Mouse (Mus musculus) small intestine, adult 2 months (tissue): ENCODE measurements around the gene Agbl4. TPM values are rescaled to one million over a fixed set of nuclear protein-coding genes. Genes with fewer than 3 reads are reported as not detected.

ENCODE experiments used
- H3K27ac ChIP-seq: fragments of 200-500 bp; 2 replicates; pipeline ENCODE4 v1.5.1; 2012; ENCODE audit warnings: low read depth, low read length, control low read depth, inconsistent platforms; ENCODE audit not compliant: insufficient read depth
- H3K27me3 ChIP-seq: fragments of 200-500 bp; 2 replicates; pipeline ENCODE4 v1.6.1; 2012; ENCODE audit warnings: mild to moderate bottlenecking, moderate library complexity, low read length, inconsistent platforms; ENCODE audit not compliant: control insufficient read depth, insufficient read depth
- H3K36me3 ChIP-seq: fragments of 200-500 bp; 2 replicates; pipeline ENCODE4 v1.6.1; 2012; ENCODE audit warnings: mild to moderate bottlenecking, low read length, control low read depth, inconsistent platforms; ENCODE audit not compliant: control insufficient read depth, insufficient read depth
- H3K4me1 ChIP-seq: fragments of 200-500 bp; 2 replicates; pipeline ENCODE4 v1.6.1; 2012; ENCODE audit warnings: low read length, inconsistent platforms, mixed read lengths; ENCODE audit not compliant: control insufficient read depth, insufficient read depth, insufficient read length
- H3K4me3 ChIP-seq: fragments of 200-500 bp; 2 replicates; pipeline ENCODE4 v1.5.1; 2012; ENCODE audit warnings: low read depth, mild to moderate bottlenecking, control low read depth, inconsistent platforms, low read length, moderate library complexity
- CTCF ChIP-seq: fragments of 200-500 bp; IDR thresholded peaks from 2 replicates; pipeline ENCODE4 v1.5.1; 2012; ENCODE audit warnings: low read depth, mild to moderate bottlenecking, control low read depth, inconsistent platforms, low read length, moderate library complexity, mixed read lengths; ENCODE audit not compliant: insufficient replicate concordance, insufficient read length; ENCODE audit errors: extremely low read depth
- POLR2A ChIP-seq: fragments of 200-500 bp; IDR thresholded peaks from 2 replicates; pipeline ENCODE4 v1.6.1; 2012; ENCODE audit warnings: low read depth, mild to moderate bottlenecking, control low read depth, inconsistent platforms, low read length, moderate library complexity
- WGBS: fragments of 180-500 bp; shearing (Covaris S2); methylation state at CpG from one replicate; pipeline ENCODE4 v1.1.7; 2018; 5-methylcytosine and 5-hydroxymethylcytosine counted together
- polyA plus RNA-seq: library from polyadenylated mRNA; depleted of rRNA; stranded (reverse); fragments of >200 nt; gene quantifications from 2 replicates; pipeline ENCODE4 v1.2.3, GENCODE M21; 2012

Gene Agbl4
- polyA plus RNA-seq, 1 experiment: not detected

DNA sequence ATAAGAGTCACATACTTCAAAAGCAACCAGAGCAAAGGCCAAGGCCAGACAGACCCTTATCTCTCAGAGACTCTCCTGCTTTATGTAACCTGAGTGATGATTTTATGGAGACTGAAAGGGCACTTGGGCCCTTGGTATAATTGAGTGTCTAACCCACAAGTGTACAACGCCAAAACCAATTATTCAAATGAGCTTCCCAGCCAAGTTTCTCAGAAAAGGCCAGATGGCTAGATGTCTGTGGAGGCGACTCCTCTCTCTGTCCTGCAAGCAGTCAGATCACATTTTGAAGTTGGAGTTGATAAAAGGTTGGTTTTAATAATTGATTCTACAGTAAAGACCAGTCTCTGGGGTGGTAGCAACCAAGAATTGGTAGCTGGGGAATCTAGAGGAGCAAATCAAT is 1158.0 kb downstream of the Agbl4 start:
- Histone ChIP-seq H3K27ac (no peak overlapping the region), H3K4me1 (no peaks in the 10 kb centered on the region), H3K4me3 (no peak overlapping the region), H3K36me3 (no peaks in the 10 kb centered on the region), H3K27me3 (no peaks in the 10 kb centered on the region)
- WGBS: 53% methylated on average over 2 of the region's 2 CpGs
- TF ChIP-seq CTCF (no peak), POLR2A (no peak)

DNA sequence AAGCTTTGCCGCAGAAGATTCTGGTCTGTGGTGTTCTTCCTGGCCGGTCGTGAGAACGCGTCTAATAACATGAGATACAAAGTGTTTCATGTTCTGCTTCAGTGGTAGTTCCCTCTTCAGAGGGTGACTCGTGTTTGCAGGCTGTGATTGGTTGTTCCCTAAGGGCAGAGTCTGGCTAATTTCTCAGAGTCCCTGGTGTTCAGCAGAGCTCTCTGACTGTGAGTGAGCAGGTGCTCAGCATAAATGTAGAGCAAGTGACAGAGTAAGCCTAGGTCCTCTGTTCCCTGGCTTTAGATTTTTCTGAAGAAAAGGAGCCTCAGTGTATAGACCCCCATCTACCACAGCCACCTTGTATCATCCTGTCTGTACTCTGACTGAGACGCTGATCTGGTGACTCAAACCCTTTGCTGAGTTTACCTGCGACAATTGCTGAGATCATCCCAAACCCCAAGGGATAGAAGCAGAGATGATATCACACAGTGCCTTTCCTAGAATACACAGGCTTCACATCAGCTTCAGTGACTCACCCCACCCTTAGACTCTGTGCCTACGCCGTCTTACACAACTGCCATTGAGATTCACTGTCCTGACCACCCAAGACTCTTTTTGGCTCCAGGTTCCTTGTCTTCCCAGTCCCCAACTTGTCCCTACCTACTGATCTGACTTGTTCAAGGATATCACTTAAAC is 1179.8 kb downstream of the Agbl4 start:
- H3K27ac ChIP-seq: no peak overlapping the region
- H3K36me3 ChIP-seq: no peaks in the 10 kb centered on the region
- H3K4me3 ChIP-seq: no peak overlapping the region
- TF ChIP-seq POLR2A (no peak), CTCF (no peak)
- H3K27me3 ChIP-seq: no peaks in the 10 kb centered on the region
- WGBS: 83% methylated on average over 10 of the region's 10 CpGs
- no peaks in the 10 kb centered on the region for H3K4me1 ChIP-seq

DNA sequence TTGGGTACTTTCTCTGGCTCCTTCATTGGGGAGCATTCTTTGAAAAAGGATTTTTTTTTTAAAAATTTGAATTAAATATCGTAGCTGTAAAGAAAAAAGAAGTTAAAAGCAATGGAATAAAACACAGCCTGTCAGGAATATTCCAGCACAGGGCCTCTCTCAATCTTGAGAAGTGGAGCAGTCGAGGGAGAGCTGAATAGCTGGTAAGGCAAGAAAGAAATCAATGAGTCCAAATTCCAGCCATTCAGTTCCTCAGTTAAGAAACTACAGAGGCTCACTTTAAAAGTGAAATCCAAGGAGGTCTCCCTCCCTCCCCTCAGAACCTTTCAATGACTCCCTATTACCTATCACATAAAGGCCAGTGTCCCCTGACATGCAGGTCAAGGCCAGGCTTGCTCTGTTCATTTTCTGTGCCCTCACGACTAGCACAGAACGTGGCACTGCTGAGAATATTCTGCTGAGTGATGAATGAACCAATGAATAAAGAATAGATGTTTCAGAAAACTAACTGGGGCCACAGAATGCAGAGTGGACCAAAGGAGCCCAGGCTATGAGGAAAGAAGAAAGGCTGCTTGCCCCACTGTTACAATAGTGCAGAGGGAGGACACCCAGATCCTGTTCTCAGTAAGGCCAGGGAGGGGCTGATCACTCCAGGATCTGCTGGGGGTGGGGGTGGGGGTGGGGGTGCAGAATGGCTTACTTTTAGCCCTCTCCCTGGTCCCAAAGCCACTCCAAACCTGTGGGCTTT is 1181.8 kb downstream of the Agbl4 start:
- no peak for TF ChIP-seq CTCF
- TF ChIP-seq POLR2A: no peak
- no peaks in the 10 kb centered on the region for H3K36me3 ChIP-seq
- no peak overlapping the region for H3K4me3 ChIP-seq
- no peak overlapping the region for H3K27ac ChIP-seq
- WGBS: 34% methylated on average over 4 of the region's 4 CpGs
- no peaks in the 10 kb centered on the region for H3K4me1 ChIP-seq
- H3K27me3 ChIP-seq: no peaks in the 10 kb centered on the region

DNA sequence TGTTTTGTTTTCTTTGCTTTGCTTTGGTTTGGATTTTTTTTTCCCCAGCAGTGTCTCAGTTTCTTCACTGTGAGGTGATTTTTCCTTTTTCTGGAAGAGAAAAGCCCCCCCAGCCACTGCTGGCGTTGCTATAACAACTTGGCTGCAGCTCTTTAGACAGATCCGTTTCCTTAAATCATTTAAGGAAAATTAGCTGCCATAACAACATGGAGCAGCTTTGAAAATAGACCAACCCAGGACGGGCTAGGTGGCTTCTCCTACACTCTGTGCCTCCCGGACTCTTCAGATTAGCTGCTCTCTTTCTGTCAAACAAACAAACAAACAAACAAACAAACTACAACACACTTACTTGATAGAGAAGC is 1182.4 kb downstream of the Agbl4 start:
- no peaks in the 10 kb centered on the region for H3K27me3 ChIP-seq
- no peaks in the 10 kb centered on the region for H3K4me1 ChIP-seq
- no peak overlapping the region for H3K27ac ChIP-seq
- WGBS: 56% methylated on average over 4 of the region's 4 CpGs
- no peaks in the 10 kb centered on the region for H3K36me3 ChIP-seq
- no peak overlapping the region for H3K4me3 ChIP-seq
- TF ChIP-seq CTCF (no peak), POLR2A (no peak)

DNA sequence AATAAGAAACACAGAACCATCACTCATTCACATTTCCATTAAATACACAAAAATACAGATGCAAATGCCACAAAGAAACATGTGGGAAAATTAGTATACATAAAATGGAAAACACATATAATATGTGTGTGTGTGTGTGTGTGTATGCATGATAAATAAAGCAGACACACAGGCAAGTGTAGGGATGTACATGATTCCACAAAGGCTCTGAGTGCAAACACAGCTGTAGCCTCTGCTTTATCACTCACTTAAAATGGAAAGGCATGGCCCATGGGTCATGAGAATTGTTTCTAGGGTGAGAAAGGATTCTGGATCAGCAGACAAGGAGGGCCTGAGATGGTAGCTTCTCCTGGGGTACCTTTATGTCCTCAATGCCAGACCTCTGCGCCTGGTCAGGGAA is 1182.8 kb downstream of the Agbl4 start:
- H3K36me3 ChIP-seq: no peaks in the 10 kb centered on the region
- H3K4me3 ChIP-seq: no peak overlapping the region
- H3K27me3 ChIP-seq: no peaks in the 10 kb centered on the region
- no peak for TF ChIP-seq CTCF
- TF ChIP-seq POLR2A: no peak
- no peak overlapping the region for H3K27ac ChIP-seq
- 83% methylated on average over 1 of the region's 1 CpGs for WGBS
- H3K4me1 ChIP-seq: no peaks in the 10 kb centered on the region

DNA sequence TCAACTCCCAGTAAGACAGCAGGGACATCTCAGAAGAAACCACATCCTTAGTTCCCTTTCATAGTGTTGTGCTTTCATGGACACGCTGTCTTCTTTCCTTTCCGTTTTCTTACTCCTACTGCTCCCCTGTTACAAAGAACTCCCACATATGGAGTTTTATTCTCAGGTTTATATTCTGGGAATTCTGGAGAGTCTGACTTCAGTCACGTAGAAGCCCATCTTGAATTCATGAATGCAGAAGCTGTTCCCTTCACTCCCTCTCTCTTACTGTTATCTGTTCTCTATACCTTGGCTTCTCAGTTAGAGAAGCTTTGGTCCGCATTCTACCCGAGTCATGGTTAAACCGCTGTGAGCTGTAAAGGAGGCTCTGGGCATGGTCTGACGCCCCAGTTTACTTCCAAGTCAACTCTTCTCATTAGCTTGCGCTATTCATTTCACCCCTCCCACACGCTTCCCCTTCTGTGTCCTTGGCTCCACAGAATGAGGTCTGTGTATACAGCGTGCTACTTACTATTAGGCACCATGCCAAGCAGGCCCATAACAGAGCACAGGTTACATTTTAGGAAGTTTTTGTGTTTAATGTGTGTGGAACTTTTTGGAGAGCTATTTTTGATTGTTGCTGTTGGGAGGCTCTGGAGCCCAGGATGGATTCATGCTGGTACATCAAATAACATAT is 1186.2 kb downstream of the Agbl4 start:
- no peaks in the 10 kb centered on the region for H3K4me1 ChIP-seq
- no peak overlapping the region for H3K27ac ChIP-seq
- no peak for TF ChIP-seq POLR2A
- no peak for TF ChIP-seq CTCF
- no peak overlapping the region for H3K4me3 ChIP-seq
- no peaks in the 10 kb centered on the region for H3K27me3 ChIP-seq
- 60% methylated on average over 10 of the region's 10 CpGs for WGBS
- H3K36me3 ChIP-seq: no peaks in the 10 kb centered on the region

DNA sequence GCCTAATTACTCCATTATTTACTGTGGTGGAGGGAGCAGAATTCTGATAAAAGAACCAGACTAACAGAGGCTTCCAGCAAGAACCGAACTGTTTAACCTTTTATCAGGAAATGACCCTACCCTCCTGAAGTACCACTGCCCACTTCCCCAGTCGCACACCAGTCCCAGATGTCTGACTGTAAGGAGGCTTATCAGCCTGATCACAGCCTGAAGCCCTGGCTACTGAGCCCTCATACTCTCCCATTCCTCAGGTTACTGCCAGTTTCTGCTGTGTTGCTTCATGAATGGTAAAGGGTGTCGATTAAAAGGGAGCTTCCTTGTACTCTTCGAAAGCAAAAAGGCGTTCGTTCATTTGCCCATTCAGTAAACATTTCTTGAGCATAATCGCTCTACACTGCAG is 1186.8 kb downstream of the Agbl4 start:
- H3K27me3 ChIP-seq: no peaks in the 10 kb centered on the region
- WGBS: 59% methylated on average over 7 of the region's 7 CpGs
- TF ChIP-seq CTCF: no peak
- TF ChIP-seq POLR2A: no peak
- H3K27ac ChIP-seq: no peak overlapping the region
- H3K4me1 ChIP-seq: no peaks in the 10 kb centered on the region
- H3K36me3 ChIP-seq: no peaks in the 10 kb centered on the region
- no peak overlapping the region for H3K4me3 ChIP-seq
